Mouse (Mus musculus): ENCODE measurements around the gene Spint3. TPM values are rescaled to one million over a fixed set of nuclear protein-coding genes. Genes with fewer than 3 reads are reported as not detected.

The Spint3 gene
- total RNA-seq, 2 experiments from 2014 or later: not detected

Other genes starting within 250 kb of the Spint3 start
- not detected for gene Svs5, start 240.7 kb downstream of the Spint3 start, total RNA-seq (2021)
- gene Slpi, start 184.4 kb downstream of the Spint3 start, total RNA-seq (2021): under 1 TPM; 0.64 to 0.66 TPM
- under 1 TPM in 1 of 2 experiments, not detected in 1; 0.07 TPM for gene Rbpjl, start 170.3 kb downstream of the Spint3 start, total RNA-seq (2021)
- 1 to 10 TPM; 3.7 to 5.4 TPM for gene Matn4, start 168.3 kb downstream of the Spint3 start, total RNA-seq (2021)
- 10 to 100 TPM; 45.1 to 72.6 TPM for gene Sdc4, start 129.6 kb downstream of the Spint3 start, total RNA-seq (2021)
- gene Sys1, start 116.5 kb downstream of the Spint3 start, total RNA-seq (2021): 10 to 100 TPM; 15.0 to 15.6 TPM
- 1 to 10 TPM in 1 of 2 experiments, under 1 TPM in 1; 0.62 to 2.6 TPM for gene Gm20458, start 112.5 kb downstream of the Spint3 start, total RNA-seq (2021)
- gene Trp53tg5, start 99.7 kb downstream of the Spint3 start, total RNA-seq (2021): not detected
- gene Dbndd2, start 87.4 kb downstream of the Spint3 start, total RNA-seq (2021): 10 to 100 TPM; 14.6 to 20.6 TPM
- 10 to 100 TPM; 36.8 to 41.0 TPM for gene Pigt, start 75.9 kb downstream of the Spint3 start, total RNA-seq (2021)
- not detected for gene Wfdc2, start 11.0 kb downstream of the Spint3 start, total RNA-seq (2021)
- gene Wfdc6a, start 12.0 kb upstream of the Spint3 start, total RNA-seq (2021): not detected
- not detected for gene Eppin, start 20.1 kb upstream of the Spint3 start, total RNA-seq (2021)
- not detected for gene Wfdc6b, start 40.1 kb upstream of the Spint3 start, total RNA-seq (2021)
- not detected for gene Wfdc8, start 40.2 kb upstream of the Spint3 start, total RNA-seq (2021)
- gene Wfdc16, start 65.3 kb upstream of the Spint3 start, total RNA-seq (2021): not detected
- gene Wfdc10, start 82.6 kb upstream of the Spint3 start, total RNA-seq (2021): not detected
- gene Wfdc9, start 83.1 kb upstream of the Spint3 start, total RNA-seq (2021): not detected
- gene Wfdc11, start 100.6 kb upstream of the Spint3 start, total RNA-seq (2021): not detected
- not detected for gene Wfdc13, start 111.6 kb upstream of the Spint3 start, total RNA-seq (2021)
- not detected for gene Spint4, start 125.0 kb upstream of the Spint3 start, total RNA-seq (2021)
- not detected for gene Spint5, start 141.8 kb upstream of the Spint3 start, total RNA-seq (2021)
- gene Wfdc3, start 172.5 kb upstream of the Spint3 start, total RNA-seq (2021): not detected
- gene Dnttip1, start 172.5 kb upstream of the Spint3 start, total RNA-seq (2021): 10 to 100 TPM; 23.4 to 26.6 TPM
- 1 to 10 TPM; 6.9 to 8.1 TPM for gene Ube2c, start 196.4 kb upstream of the Spint3 start, total RNA-seq (2021)
- over 10,000 TPM; 14,912 to 15,737 TPM for gene Tnnc2, start 206.5 kb upstream of the Spint3 start, total RNA-seq (2021)
- 10 to 100 TPM; 18.0 to 18.7 TPM for gene Snx21, start 212.4 kb upstream of the Spint3 start, total RNA-seq (2021)
- 1 to 10 TPM; 9.0 to 9.7 TPM for gene Acot8, start 231.4 kb upstream of the Spint3 start, total RNA-seq (2021)
- gene Zswim3, start 231.6 kb upstream of the Spint3 start, total RNA-seq (2021): 1 to 10 TPM; 1.1 to 1.2 TPM
- gene Zswim1, start 249.2 kb upstream of the Spint3 start, total RNA-seq (2021): 1 to 10 TPM; 3.3 to 4.6 TPM